Mouse (Mus musculus) kidney, adult 2 months (tissue): ENCODE data around the gene Ano8. TPM values are rescaled to one million over a fixed set of nuclear protein-coding genes. Genes with fewer than 3 reads are reported as not detected.

Source experiments
- DNase-seq: peaks from one replicate; pipeline ENCODE4 v3.0.0; 2021
- H3K27ac ChIP-seq: fragments of 200-500 bp; 2 replicates; pipeline ENCODE4 v1.5.1; 2012; ENCODE audit warnings: low read depth, low read length, control low read depth, inconsistent platforms; ENCODE audit not compliant: insufficient read depth
- H3K27me3 ChIP-seq: fragments of 200-500 bp; replicated peaks from 2 replicates; pipeline ENCODE4 v1.6.1; 2012; ENCODE audit warnings: mild to moderate bottlenecking, moderate library complexity, low read length, inconsistent platforms; ENCODE audit not compliant: control insufficient read depth, insufficient read depth
- H3K36me3 ChIP-seq: fragments of 200-500 bp; 2 replicates; pipeline ENCODE4 v1.6.1; 2012; ENCODE audit warnings: mild to moderate bottlenecking, moderate library complexity, low read length, inconsistent platforms; ENCODE audit not compliant: control insufficient read depth, insufficient read depth
- H3K4me1 ChIP-seq: fragments of 200-500 bp; 2 replicates; pipeline ENCODE4 v1.6.1; 2011; ENCODE audit warnings: low read length; ENCODE audit not compliant: control insufficient read depth, insufficient read depth
- H3K4me3 ChIP-seq: fragments of 200-500 bp; 2 replicates; pipeline ENCODE4 v1.5.1; 2011; ENCODE audit warnings: mild to moderate bottlenecking, low read depth, low read length, control low read depth; ENCODE audit not compliant: insufficient read depth
- CTCF ChIP-seq: fragments of 200-500 bp; conservative IDR thresholded peaks from 2 replicates; pipeline ENCODE4 v1.5.1; 2011; ENCODE audit warnings: low read depth, mild to moderate bottlenecking, control low read depth, low read length, moderate library complexity, mixed read lengths; ENCODE audit not compliant: insufficient read depth, insufficient read length
- POLR2A ChIP-seq: fragments of 200-500 bp; IDR thresholded peaks from one replicate; pipeline ENCODE4 v1.6.1; 2011; ENCODE audit warnings: low read depth, low read length, control low read depth
- WGBS: fragments of 180-500 bp; shearing (Covaris S2); methylation state at CpG from one replicate; pipeline ENCODE4 v1.1.7; 2018; 5-methylcytosine and 5-hydroxymethylcytosine counted together
- polyA plus RNA-seq: library from polyadenylated mRNA; depleted of rRNA; stranded (reverse); fragments of >200 nt; gene quantifications from 2 replicates; pipeline ENCODE4 v1.2.3, GENCODE M21; 2012

Ano8 gene
- polyA plus RNA-seq, 1 experiment = 12.6 TPM

GRCm38 (mm10) chr8:71474785-71475701 is 10.7 kb downstream of the Ano8 start:
- no peak overlapping the region for H3K27ac ChIP-seq
- no peak for DNase-seq
- peaks cover 5% of the 10 kb centered on the region; the same call in 1 of the 2 replicates for H3K4me1 ChIP-seq
- no peak overlapping the region for H3K4me3 ChIP-seq
- TF ChIP-seq CTCF (no peak), POLR2A (no peak)
- 86% methylated on average over 25 of the region's 25 CpGs for WGBS
- no peaks in the 10 kb centered on the region for H3K36me3 ChIP-seq
- no peaks in the 10 kb centered on the region for H3K27me3 ChIP-seq

GRCm38 (mm10) chr8:71474344-71474743 is 11.4 kb downstream of the Ano8 start:
- H3K36me3 ChIP-seq = no peaks in the 10 kb centered on the region
- WGBS = 94% methylated on average over 18 of the region's 18 CpGs
- no peak overlapping the region for H3K4me3 ChIP-seq
- H3K4me1 ChIP-seq = peaks cover 5% of the 10 kb centered on the region; the same call in 1 of the 2 replicates
- no peak overlapping the region for H3K27ac ChIP-seq
- TF ChIP-seq CTCF = no peak
- TF ChIP-seq POLR2A = no peak
- no peaks in the 10 kb centered on the region for H3K27me3 ChIP-seq
- no peak for DNase-seq

GRCm38 (mm10) chr8:71472601-71473386 is 13.0 kb downstream of the Ano8 start:
- H3K4me1 ChIP-seq = peaks cover 5% of the 10 kb centered on the region; the same call in 1 of the 2 replicates
- 0 out of 2 replicates have a peak, but pooled peaks have one; percentile 28 for TF ChIP-seq CTCF
- no peak for TF ChIP-seq POLR2A
- H3K36me3 ChIP-seq = no peaks in the 10 kb centered on the region
- no peak for DNase-seq
- H3K4me3 ChIP-seq = no peak overlapping the region
- 86% methylated on average over 8 of the region's 8 CpGs for WGBS
- no peaks in the 10 kb centered on the region for H3K27me3 ChIP-seq
- H3K27ac ChIP-seq = no peak overlapping the region

- no peaks in the 10 kb centered on the region for H3K36me3 ChIP-seq
- no peak for TF ChIP-seq CTCF
- TF ChIP-seq POLR2A = no peak
- no peak overlapping the region for H3K4me3 ChIP-seq
- WGBS = 94% methylated on average over 17 of the region's 17 CpGs
- no peak overlapping the region for H3K27ac ChIP-seq
- H3K4me1 ChIP-seq = 0 out of 2 replicates have a peak, but pooled peaks cover 3% of the 10 kb centered on the region
- no peak for DNase-seq
- H3K27me3 ChIP-seq = no peaks in the 10 kb centered on the region
Measured at GRCm38 (mm10) chr8:71471861-71472260, 13.9 kb downstream of the Ano8 start.

GRCm38 (mm10) chr8:71470913-71471255 is 14.9 kb downstream of the Ano8 start:
- H3K4me1 ChIP-seq = 0 out of 2 replicates have a peak, but pooled peaks cover 3% of the 10 kb centered on the region
- H3K27me3 ChIP-seq = no peaks in the 10 kb centered on the region
- no peaks in the 10 kb centered on the region for H3K36me3 ChIP-seq
- 73% methylated on average over 5 of the region's 5 CpGs for WGBS
- TF ChIP-seq POLR2A (no peak), CTCF (no peak)
- DNase-seq = no peak
- H3K4me3 ChIP-seq = no peak overlapping the region
- no peak overlapping the region for H3K27ac ChIP-seq

- 74% methylated on average over 3 of the region's 3 CpGs for WGBS
- Histone ChIP-seq H3K36me3 (no peaks in the 10 kb centered on the region), H3K27me3 (no peaks in the 10 kb centered on the region), H3K4me1 (0 out of 2 replicates have a peak, but pooled peaks cover 8% of the 10 kb centered on the region), H3K27ac (no peak overlapping the region), H3K4me3 (no peak overlapping the region)
- no peak for TF ChIP-seq CTCF
- TF ChIP-seq POLR2A = no peak
- DNase-seq = no peak
Measured at GRCm38 (mm10) chr8:71470146-71470912, 15.4 kb downstream of the Ano8 start.
